Mouse (Mus musculus) liver, embryonic 13.5 days (tissue): ENCODE results near the gene Ppm1h. TPM values are rescaled to one million over a fixed set of nuclear protein-coding genes. Genes with fewer than 3 reads are reported as not detected.

ENCODE experiments used
- ATAC-seq: fragments of 200-750 bp; cut with Nextera tagmentation; 2 replicates; pipeline ENCODE4 v1.8.0; 2017; ENCODE audit warnings: low read depth, mild to moderate bottlenecking, moderate number of reproducible peaks, moderate library complexity
- DNase-seq: peaks from one replicate; pipeline ENCODE4 v3.0.0; 2022
- H3K27ac ChIP-seq: fragments of 300-500 bp; sonication (generic); 2 replicates; pipeline ENCODE4 v1.5.1; 2015; ENCODE audit warnings: moderate library complexity, mild to moderate bottlenecking, inconsistent platforms
- H3K27me3 ChIP-seq: fragments of 300-500 bp; sonication (generic); 2 replicates; pipeline ENCODE4 v1.6.1; 2015; ENCODE audit warnings: mild to moderate bottlenecking, inconsistent platforms
- H3K36me3 ChIP-seq: fragments of 300-500 bp; sonication (generic); 2 replicates; pipeline ENCODE4 v1.6.1; 2015; ENCODE audit warnings: mild to moderate bottlenecking, inconsistent platforms
- H3K4me1 ChIP-seq: fragments of 300-500 bp; sonication (generic); replicated peaks from 2 replicates; pipeline ENCODE4 v1.6.1; 2015; ENCODE audit warnings: inconsistent platforms
- H3K4me2 ChIP-seq: fragments of 300-500 bp; sonication (generic); 2 replicates; pipeline ENCODE4 v1.6.1; 2015; ENCODE audit warnings: inconsistent platforms, mild to moderate bottlenecking, moderate library complexity
- H3K4me3 ChIP-seq: fragments of 300-500 bp; sonication (generic); replicated peaks from 2 replicates; pipeline ENCODE4 v1.5.1; 2015; ENCODE audit warnings: mild to moderate bottlenecking, inconsistent platforms
- H3K9ac ChIP-seq: fragments of 300-500 bp; sonication (generic); 2 replicates; pipeline ENCODE4 v1.6.1; 2015; ENCODE audit warnings: mild to moderate bottlenecking, inconsistent platforms
- H3K9me3 ChIP-seq: fragments of 300-500 bp; sonication (generic); replicated peaks from 2 replicates; pipeline ENCODE4 v1.6.1; 2016; ENCODE audit warnings: inconsistent platforms
- WGBS: fragments of 180-500 bp; shearing (Covaris S2); methylation state at CpG from one replicate; pipeline ENCODE4 v1.1.7; 2015; ENCODE audit not compliant: insufficient replicate concordance; 5-methylcytosine and 5-hydroxymethylcytosine counted together
- polyA plus RNA-seq: library from polyadenylated mRNA; unstranded; fragments of >200 nt; fragmentation: Nextera tagmentation; extraction: Ambion mirVana; gene quantifications from 2 replicates; pipeline ENCODE4 v1.2.1, GENCODE M21; 2015

Gene Ppm1h
- polyA plus RNA-seq, 1 experiment from 2014 or later: 1.5 TPM

DNA sequence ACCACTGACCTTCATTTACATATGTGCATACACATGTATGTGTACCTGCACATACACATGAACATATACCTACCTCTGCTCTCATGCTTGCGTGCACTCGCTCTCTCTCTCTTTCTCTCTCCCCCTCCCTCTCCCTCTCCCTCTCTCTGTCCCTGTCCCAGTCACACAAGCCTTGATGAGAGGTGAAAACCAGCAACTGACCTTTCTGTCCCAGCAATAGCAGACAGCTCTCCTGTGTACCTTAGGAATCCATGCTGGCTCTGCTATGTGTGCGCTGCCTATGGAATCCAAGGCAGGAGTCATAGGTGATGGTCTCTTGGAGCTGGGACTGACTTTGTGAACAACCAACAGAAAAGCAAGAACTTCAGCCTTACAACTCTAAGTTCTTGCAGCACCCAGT lies 53.6 kb downstream of the Ppm1h start:
- ATAC-seq: no peak
- no peak overlapping the region for H3K4me2 ChIP-seq
- no peaks in the 10 kb centered on the region for H3K9me3 ChIP-seq
- H3K36me3 ChIP-seq: no peaks in the 10 kb centered on the region
- no peak overlapping the region for H3K27ac ChIP-seq
- 77% methylated on average over 3 of the region's 3 CpGs for WGBS
- H3K27me3 ChIP-seq: no peaks in the 10 kb centered on the region
- H3K4me3 ChIP-seq: no peak overlapping the region
- no peak for DNase-seq
- H3K9ac ChIP-seq: no peak overlapping the region
- H3K4me1 ChIP-seq: no peaks in the 10 kb centered on the region

DNA sequence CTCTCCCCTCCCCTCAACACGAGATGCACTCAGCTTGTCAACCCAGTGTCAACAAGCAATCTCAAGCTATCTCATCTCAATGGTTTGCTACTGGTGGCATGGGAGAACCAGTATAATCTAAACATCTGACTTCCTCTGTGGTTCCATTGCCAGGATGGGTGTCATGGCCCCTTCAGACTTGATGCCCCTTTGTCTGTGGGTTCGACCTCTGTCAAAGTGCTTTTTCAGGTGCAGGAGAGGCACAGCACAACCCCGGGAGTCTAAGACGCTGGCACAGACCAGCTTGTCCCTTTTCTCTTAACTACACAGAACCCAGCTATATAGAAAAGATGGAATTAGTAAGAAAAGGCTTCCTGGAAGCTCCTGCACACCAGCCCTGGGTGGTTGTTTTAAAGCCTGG lies 56.0 kb downstream of the Ppm1h start:
- DNase-seq (no peak), ATAC-seq (no peak)
- WGBS: 57% methylated on average over 4 of the region's 4 CpGs
- no peaks in the 10 kb centered on the region for H3K27me3 ChIP-seq
- no peaks in the 10 kb centered on the region for H3K9me3 ChIP-seq
- no peak overlapping the region for H3K27ac ChIP-seq
- H3K36me3 ChIP-seq: no peaks in the 10 kb centered on the region
- no peak overlapping the region for H3K4me2 ChIP-seq
- no peak overlapping the region for H3K4me3 ChIP-seq
- H3K9ac ChIP-seq: no peak overlapping the region
- H3K4me1 ChIP-seq: no peaks in the 10 kb centered on the region

DNA sequence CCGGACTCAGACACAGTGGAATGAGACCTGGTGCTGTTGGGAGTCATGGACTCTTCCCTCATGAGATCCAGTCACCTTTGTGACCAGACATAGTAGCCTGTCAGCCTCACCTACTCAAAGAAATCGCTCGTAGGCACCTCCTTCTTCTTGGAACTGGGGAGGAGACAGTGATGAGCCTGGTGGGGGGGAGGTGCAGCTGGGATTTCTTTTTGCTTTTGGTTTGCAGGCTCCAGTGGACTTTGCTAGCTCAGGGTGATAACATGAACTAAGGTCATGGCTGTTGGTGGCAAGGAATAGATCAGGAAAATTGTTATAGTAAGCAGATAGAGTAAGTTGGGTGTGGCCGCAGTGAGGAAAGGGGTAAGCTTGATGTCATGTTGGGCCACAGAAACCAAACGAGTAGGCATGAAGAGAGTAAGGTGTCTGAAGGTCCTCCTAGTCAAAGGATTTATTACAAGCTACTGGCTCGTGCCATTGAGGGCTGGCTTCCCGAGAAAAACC lies 56.8 kb downstream of the Ppm1h start:
- Histone ChIP-seq H3K9ac (no peak overlapping the region), H3K27ac (no peak overlapping the region), H3K9me3 (no peaks in the 10 kb centered on the region), H3K36me3 (no peaks in the 10 kb centered on the region), H3K4me1 (no peaks in the 10 kb centered on the region), H3K4me2 (no peak overlapping the region), H3K27me3 (no peaks in the 10 kb centered on the region), H3K4me3 (no peak overlapping the region)
- 67% methylated on average over 7 of the region's 7 CpGs for WGBS
- no peak for ATAC-seq
- no peak for DNase-seq

DNA sequence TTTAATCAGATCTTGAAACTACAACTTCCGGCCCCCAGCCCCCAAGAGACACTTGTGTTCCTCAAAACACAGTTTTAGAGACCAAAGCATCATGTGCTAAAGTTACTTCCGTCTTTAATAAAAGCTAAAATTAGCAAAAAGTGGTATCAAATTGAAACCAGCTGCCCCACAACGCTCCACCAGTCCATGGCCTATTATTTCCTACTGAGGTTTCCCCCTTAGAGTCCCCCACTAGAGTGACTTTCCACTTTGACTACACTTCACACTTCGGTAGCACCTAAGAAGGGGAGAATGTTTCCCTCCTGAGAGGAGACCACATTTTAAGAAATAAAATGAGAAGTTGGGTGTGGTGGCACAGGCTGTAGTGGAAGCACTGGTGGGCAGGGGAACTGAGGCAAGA lies 58.3 kb downstream of the Ppm1h start:
- Histone ChIP-seq H3K9ac (no peak overlapping the region), H3K27me3 (no peaks in the 10 kb centered on the region), H3K27ac (no peak overlapping the region), H3K4me1 (no peaks in the 10 kb centered on the region), H3K4me3 (no peak overlapping the region), H3K4me2 (no peak overlapping the region), H3K9me3 (no peaks in the 10 kb centered on the region), H3K36me3 (no peaks in the 10 kb centered on the region)
- no peak for DNase-seq
- ATAC-seq: no peak
- WGBS: 65% methylated on average over 4 of the region's 4 CpGs

DNA sequence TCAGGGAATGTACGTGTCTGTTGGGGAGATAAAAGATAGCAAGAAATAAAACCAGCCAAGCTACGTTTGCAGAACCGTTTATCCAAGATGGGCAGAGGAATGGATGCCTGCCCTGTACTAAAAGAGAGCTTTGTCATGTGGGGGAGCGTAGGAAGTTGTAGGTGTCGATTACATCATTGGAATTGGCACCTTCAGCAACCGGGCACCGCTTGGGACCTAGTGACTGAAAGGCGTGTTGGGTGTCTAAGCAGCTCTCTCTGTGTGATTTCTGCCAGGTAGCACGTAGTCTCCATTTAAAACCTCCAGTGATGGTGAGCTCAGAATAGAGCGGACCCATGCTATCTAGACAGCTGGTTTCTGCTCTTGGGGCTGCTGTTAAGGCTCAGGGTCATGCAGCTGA lies 60.0 kb downstream of the Ppm1h start:
- Histone ChIP-seq H3K27ac (no peak overlapping the region), H3K27me3 (no peaks in the 10 kb centered on the region), H3K9ac (no peak overlapping the region), H3K36me3 (no peaks in the 10 kb centered on the region), H3K4me1 (no peaks in the 10 kb centered on the region), H3K4me2 (no peak overlapping the region), H3K4me3 (no peak overlapping the region), H3K9me3 (no peaks in the 10 kb centered on the region)
- ATAC-seq: no peak
- 61% methylated on average over 10 of the region's 10 CpGs for WGBS
- DNase-seq: no peak

DNA sequence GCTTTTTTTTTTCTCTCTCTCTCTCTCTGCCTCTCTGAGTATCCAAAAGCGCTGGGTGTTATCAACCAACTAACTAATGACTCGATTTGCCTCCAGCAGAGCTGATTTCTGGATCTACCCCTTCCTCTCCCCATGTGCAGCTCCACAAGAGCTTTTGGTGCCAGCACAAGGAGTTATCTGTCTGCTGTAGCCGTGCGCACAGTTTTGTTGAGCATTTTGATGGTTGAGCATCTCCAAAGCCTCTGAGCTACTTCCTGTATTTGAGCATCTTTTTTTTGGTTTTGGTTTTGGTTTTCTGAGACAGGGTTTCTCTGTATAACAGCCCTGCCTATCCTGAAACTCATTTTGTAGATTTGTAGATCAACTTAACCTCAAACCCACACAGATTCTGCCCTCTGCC lies 60.5 kb downstream of the Ppm1h start:
- H3K4me3 ChIP-seq: no peak overlapping the region
- H3K4me1 ChIP-seq: no peaks in the 10 kb centered on the region
- 62% methylated on average over 4 of the region's 4 CpGs for WGBS
- no peak overlapping the region for H3K4me2 ChIP-seq
- H3K36me3 ChIP-seq: no peaks in the 10 kb centered on the region
- ATAC-seq: no peak
- H3K9me3 ChIP-seq: no peaks in the 10 kb centered on the region
- H3K9ac ChIP-seq: no peak overlapping the region
- H3K27me3 ChIP-seq: no peaks in the 10 kb centered on the region
- H3K27ac ChIP-seq: no peak overlapping the region
- no peak for DNase-seq

DNA sequence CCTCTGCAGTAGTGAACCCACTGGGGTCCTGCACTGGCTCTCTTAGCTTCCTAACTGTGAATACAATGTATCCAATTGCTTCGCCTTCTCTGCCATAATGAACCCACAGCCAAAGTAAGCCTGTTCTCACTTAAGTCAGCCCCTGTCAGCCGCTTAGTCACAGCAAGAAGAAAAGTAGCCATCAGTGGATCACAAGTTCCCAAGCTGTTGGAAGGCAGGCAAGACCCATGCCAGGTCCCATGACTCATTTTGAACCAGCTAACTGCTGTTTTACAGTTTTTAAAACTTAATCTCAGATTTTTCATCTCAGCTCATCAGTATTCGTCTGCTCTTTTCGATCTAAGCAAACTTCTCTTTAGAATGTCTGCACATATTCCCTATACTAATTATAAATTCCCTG lies 61.6 kb downstream of the Ppm1h start:
- Histone ChIP-seq H3K4me1 (no peaks in the 10 kb centered on the region), H3K9me3 (no peaks in the 10 kb centered on the region), H3K36me3 (no peaks in the 10 kb centered on the region), H3K27me3 (no peaks in the 10 kb centered on the region), H3K27ac (no peak overlapping the region), H3K4me3 (no peak overlapping the region), H3K4me2 (no peak overlapping the region), H3K9ac (no peak overlapping the region)
- ATAC-seq (no peak), DNase-seq (no peak)
- WGBS: 71% methylated on average over 4 of the region's 4 CpGs

DNA sequence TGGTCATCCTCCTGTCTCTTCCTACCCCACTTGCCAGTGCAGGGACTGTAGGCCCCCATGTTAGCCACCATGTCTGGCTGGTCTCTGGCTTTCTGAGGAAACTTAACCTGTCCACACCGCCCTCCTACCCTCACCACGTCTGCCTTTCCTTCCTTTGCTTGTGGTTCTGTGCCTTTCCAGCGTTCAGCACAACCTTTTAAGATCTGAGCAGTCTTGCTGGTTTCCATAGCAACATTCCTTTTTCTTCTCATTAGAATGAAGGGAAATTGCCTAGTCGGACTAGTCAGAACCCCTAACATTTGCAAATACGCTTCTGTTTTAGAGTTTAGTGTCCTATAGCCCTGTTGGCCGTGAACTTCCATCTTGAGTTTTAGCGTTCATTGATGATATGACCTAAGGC lies 62.6 kb downstream of the Ppm1h start:
- no peak for ATAC-seq

DNA sequence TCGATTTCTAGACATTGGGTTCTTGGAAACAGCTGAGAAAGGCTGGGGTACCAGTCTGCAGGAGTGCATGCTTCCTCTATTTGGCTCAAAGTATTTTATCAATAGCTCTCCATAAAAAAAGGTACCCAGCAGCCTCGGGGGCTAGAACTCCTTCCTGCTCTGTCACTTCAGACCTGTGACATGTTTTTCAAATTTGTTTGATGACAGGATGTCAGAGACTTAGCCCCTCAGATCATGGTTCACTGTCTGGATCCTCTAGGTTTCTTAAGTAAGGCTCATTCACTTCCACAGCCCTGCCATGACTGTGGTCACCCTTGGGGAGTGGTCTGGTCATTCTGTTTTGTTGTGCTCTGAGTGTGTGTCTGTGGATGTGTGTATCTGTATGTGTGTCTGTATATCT lies 63.6 kb downstream of the Ppm1h start:
- Histone ChIP-seq H3K4me1 (no peaks in the 10 kb centered on the region), H3K36me3 (no peaks in the 10 kb centered on the region), H3K9me3 (no peaks in the 10 kb centered on the region), H3K27ac (no peak overlapping the region), H3K4me3 (no peak overlapping the region), H3K4me2 (no peak overlapping the region), H3K9ac (no peak overlapping the region), H3K27me3 (no peaks in the 10 kb centered on the region)
- DNase-seq: no peak
- ATAC-seq: no peak
- WGBS: 49% methylated on average over 2 of the region's 2 CpGs

More for the DNA sequence above, 62.6 kb downstream of the Ppm1h start:
- Histone ChIP-seq H3K9ac (no peak overlapping the region), H3K4me2 (no peak overlapping the region), H3K27ac (no peak overlapping the region), H3K4me1 (no peaks in the 10 kb centered on the region), H3K9me3 (no peaks in the 10 kb centered on the region), H3K4me3 (no peak overlapping the region), H3K27me3 (no peaks in the 10 kb centered on the region), H3K36me3 (no peaks in the 10 kb centered on the region)
- no peak for DNase-seq
- WGBS: 65% methylated on average over 7 of the region's 7 CpGs

DNA sequence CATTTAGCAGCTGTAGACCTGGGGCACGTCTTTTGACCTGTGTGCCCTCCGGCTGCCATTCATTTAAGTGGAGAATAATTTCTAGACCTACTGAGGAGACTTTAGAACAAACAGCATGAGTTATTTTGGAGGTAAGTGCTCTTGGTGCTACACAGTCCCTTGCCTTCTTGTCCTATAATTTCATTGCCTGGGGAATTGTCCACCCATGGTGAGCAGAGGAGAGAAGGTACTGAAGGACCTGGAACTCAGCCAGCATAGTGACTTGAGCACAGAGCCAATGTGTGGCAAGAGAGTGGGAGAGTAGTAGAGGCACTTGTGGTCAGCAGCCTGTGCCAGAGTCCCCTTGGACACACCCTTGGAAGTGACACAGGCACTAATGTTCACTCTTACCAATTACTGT lies 64.8 kb downstream of the Ppm1h start:
- WGBS: 76% methylated on average over 2 of the region's 2 CpGs
- Histone ChIP-seq H3K4me1 (no peaks in the 10 kb centered on the region), H3K9me3 (no peaks in the 10 kb centered on the region), H3K4me2 (no peak overlapping the region), H3K27ac (no peak overlapping the region), H3K4me3 (no peak overlapping the region), H3K36me3 (no peaks in the 10 kb centered on the region), H3K27me3 (no peaks in the 10 kb centered on the region), H3K9ac (no peak overlapping the region)
- no peak for DNase-seq
- ATAC-seq: no peak

DNA sequence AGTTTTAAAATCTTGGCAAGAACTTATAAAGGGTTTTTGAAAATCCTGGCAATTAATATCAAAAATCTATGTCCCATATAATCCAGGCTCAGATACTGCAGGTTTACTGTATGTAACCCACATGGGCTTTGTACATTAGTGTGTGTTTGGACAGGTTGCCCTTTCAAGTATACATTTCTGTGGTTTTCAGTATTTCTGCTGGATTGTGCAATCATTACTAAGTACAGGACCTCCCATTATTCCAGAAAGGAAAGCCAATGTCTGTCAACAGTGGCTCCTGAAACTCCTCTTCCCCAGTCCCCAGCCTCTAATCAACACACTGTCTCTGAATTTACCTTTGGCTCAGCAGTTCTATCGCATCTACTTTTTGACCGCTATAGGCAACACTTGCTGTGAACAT lies 66.4 kb downstream of the Ppm1h start:
- no peak overlapping the region for H3K9ac ChIP-seq
- no peak overlapping the region for H3K4me2 ChIP-seq
- no peak for ATAC-seq
- 85% methylated on average over 2 of the region's 2 CpGs for WGBS
- H3K4me1 ChIP-seq: no peaks in the 10 kb centered on the region
- H3K9me3 ChIP-seq: no peaks in the 10 kb centered on the region
- no peaks in the 10 kb centered on the region for H3K36me3 ChIP-seq
- no peaks in the 10 kb centered on the region for H3K27me3 ChIP-seq
- no peak for DNase-seq
- no peak overlapping the region for H3K4me3 ChIP-seq
- no peak overlapping the region for H3K27ac ChIP-seq

DNA sequence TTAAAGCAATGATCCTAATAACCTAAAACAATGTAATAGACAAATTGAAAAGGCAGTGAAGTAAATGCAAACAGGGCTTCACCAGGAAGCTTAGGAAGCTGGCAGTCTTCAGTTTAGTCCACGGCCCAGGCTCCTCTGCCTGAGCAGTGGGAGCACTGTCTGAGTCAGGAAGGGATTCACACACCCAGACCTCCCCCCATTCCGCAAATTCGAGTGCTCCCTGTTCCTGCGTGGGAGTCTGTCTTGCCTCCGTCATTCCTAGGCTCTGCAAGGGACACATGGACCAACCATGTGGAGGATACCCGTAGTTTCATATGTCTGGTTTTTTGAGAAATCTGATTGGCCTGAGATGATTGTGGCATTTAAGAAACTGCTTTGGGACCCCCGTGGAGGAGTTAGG lies 67.6 kb downstream of the Ppm1h start:
- ATAC-seq: no peak
- Histone ChIP-seq H3K27me3 (no peaks in the 10 kb centered on the region), H3K9ac (no peak overlapping the region), H3K4me2 (no peak overlapping the region), H3K4me1 (no peaks in the 10 kb centered on the region), H3K27ac (no peak overlapping the region), H3K36me3 (no peaks in the 10 kb centered on the region), H3K4me3 (no peak overlapping the region), H3K9me3 (no peaks in the 10 kb centered on the region)
- WGBS: 60% methylated on average over 7 of the region's 7 CpGs
- no peak for DNase-seq
